Mouse (Mus musculus) brain, embryonic 14.5 days (tissue): ENCODE results near the gene Ackr2.

Experiments
- CTCF ChIP-seq: fragments of 200-500 bp; IDR thresholded peaks from 2 replicates; pipeline ENCODE4 v1.5.1; 2012; ENCODE audit warnings: inconsistent platforms, mild to moderate bottlenecking, moderate library complexity, borderline replicate concordance; ENCODE audit not compliant: insufficient read depth, insufficient read length; ENCODE audit errors: extremely low read depth
- POLR2A ChIP-seq: fragments of 200-500 bp; IDR thresholded peaks from 2 replicates; pipeline ENCODE4 v1.6.1; 2012; ENCODE audit warnings: mild to moderate bottlenecking, inconsistent platforms, borderline replicate concordance; ENCODE audit not compliant: poor library complexity, insufficient read depth, insufficient read length, severe bottlenecking; ENCODE audit errors: extremely low read depth

- TF ChIP-seq CTCF (no peak), POLR2A (no peak)
Observed at GRCm38 (mm10) chr9:121901710-121902700, 3.9 kb downstream of the Ackr2 start.
